Mouse (Mus musculus): ENCODE results near the gene Gm10309. TPM values are rescaled to one million over a fixed set of nuclear protein-coding genes. Genes with fewer than 3 reads are reported as not detected.
A peak's percentile ranks its signal among the peaks of the same experiment; 100 is the strongest.

Gm10309 gene
- total and polyA plus RNA-seq, 3 experiments, result 0.08 TPM; not detected in 2

- no peak overlapping the region for H3K9ac ChIP-seq (ENCODE audit: low read depth, low read length)
- H3K27ac ChIP-seq, result peak overlapping the region; percentile 14
- peaks cover 23% of the 10 kb centered on the region for H3K4me1 ChIP-seq (ENCODE audit: control insufficient read depth, insufficient read depth, low read length)
- no peaks in the 10 kb centered on the region; the same call in 1 of the 2 replicates for H3K36me3 ChIP-seq (ENCODE audit: control insufficient read depth, insufficient read depth, low read length)
- H3K79me2 ChIP-seq (replicated peaks; ENCODE audit: control insufficient read depth, insufficient read depth, low read length), result no peaks in the 10 kb centered on the region
- no peaks in the 10 kb centered on the region for H3K27me3 ChIP-seq (ENCODE audit: control insufficient read depth, insufficient read depth, low read length)
- no peak overlapping the region for H3K4me3 ChIP-seq
- WGBS, result 52% methylated on average over 5 of the region's 5 CpGs
- intact Hi-C loops (cut with DNase I), result no loop called here
- DNase-seq, result no peak
- TF ChIP-seq EP300 (IDR thresholded peaks at IDR 0.05; ENCODE audit: insufficient read depth, low read depth, low read length) (no peak), POLR2A (IDR thresholded peaks at IDR 0.05; ENCODE audit: insufficient read depth, low read depth, low read length) (no peak), CTCF (IDR thresholded peaks at IDR 0.05) (no peak)
Measured at GRCm38 (mm10) chr17:86509871-86510270, 4.8 kb upstream of the Gm10309 start.

- no peaks in the 10 kb centered on the region for H3K27me3 ChIP-seq (ENCODE audit: control insufficient read depth, insufficient read depth, low read length)
- 84% methylated on average over 3 of the region's 3 CpGs for WGBS
- peaks cover 2% of the 10 kb centered on the region; the same call in 1 of the 2 replicates for H3K36me3 ChIP-seq (ENCODE audit: control insufficient read depth, insufficient read depth, low read length)
- H3K27ac ChIP-seq, result no peak overlapping the region; the same call in 1 of the 2 replicates
- no peaks in the 10 kb centered on the region for H3K79me2 ChIP-seq (replicated peaks; ENCODE audit: control insufficient read depth, insufficient read depth, low read length)
- DNase-seq, result no peak
- H3K4me1 ChIP-seq (ENCODE audit: control insufficient read depth, insufficient read depth, low read length), result peaks cover 19% of the 10 kb centered on the region
- TF ChIP-seq EP300 (IDR thresholded peaks at IDR 0.05; ENCODE audit: insufficient read depth, low read depth, low read length) (no peak), CTCF (IDR thresholded peaks at IDR 0.05) (no peak), POLR2A (IDR thresholded peaks at IDR 0.05; ENCODE audit: insufficient read depth, low read depth, low read length) (no peak)
- intact Hi-C loops (cut with DNase I), result no loop called here
- H3K9ac ChIP-seq (ENCODE audit: low read depth, low read length), result no peak overlapping the region
- no peak overlapping the region for H3K4me3 ChIP-seq
Measured at GRCm38 (mm10) chr17:86508212-86508490, 3.1 kb upstream of the Gm10309 start.

GRCm38 (mm10) chr17:86507342-86508211 is 2.5 kb upstream of the Gm10309 start:
- no peak for TF ChIP-seq POLR2A (IDR thresholded peaks at IDR 0.05; ENCODE audit: insufficient read depth, low read depth, low read length)
- TF ChIP-seq EP300 (IDR thresholded peaks at IDR 0.05; ENCODE audit: insufficient read depth, low read depth, low read length), result peak; percentile 59; the same call in 1 of the 2 replicates
- H3K4me1 ChIP-seq (ENCODE audit: control insufficient read depth, insufficient read depth, low read length), result peaks cover 21% of the 10 kb centered on the region
- no peak overlapping the region for H3K9ac ChIP-seq (ENCODE audit: low read depth, low read length)
- H3K79me2 ChIP-seq (replicated peaks; ENCODE audit: control insufficient read depth, insufficient read depth, low read length), result no peaks in the 10 kb centered on the region
- no peak overlapping the region for H3K4me3 ChIP-seq
- H3K27ac ChIP-seq, result peak overlapping the region; percentile 83
- H3K36me3 ChIP-seq (ENCODE audit: control insufficient read depth, insufficient read depth, low read length), result peaks cover 2% of the 10 kb centered on the region; the same call in 1 of the 2 replicates
- DNase-seq, result peak; percentile 60 to 67
- H3K27me3 ChIP-seq (ENCODE audit: control insufficient read depth, insufficient read depth, low read length), result no peaks in the 10 kb centered on the region
- 43% methylated on average over 19 of the region's 19 CpGs for WGBS
- intact Hi-C loops (cut with DNase I), result no loop called here

DNA sequence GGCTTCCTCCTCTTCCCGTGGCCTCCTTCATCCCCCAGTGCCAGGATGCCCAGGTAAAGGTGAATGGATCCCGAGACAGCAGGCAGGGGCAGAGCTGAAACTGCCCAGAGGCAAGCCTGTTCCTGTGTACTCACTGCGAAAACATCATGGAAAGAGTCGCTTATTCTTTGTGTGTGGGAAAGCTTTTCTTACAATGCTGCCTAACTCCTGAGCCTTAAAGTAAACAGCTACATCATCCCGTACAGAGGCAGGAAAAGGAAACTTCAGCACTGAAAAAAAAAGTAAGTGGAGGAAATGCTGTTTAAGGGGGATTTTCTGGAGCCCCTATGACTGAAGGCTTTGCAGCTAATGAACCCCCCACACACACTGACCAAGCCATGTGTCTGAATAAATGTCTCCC is 1.8 kb upstream of the Gm10309 start:
- Histone ChIP-seq H3K79me2 (replicated peaks; ENCODE audit: control insufficient read depth, insufficient read depth, low read length) (no peaks in the 10 kb centered on the region), H3K36me3 (ENCODE audit: control insufficient read depth, insufficient read depth, low read length) (peaks cover 2% of the 10 kb centered on the region; the same call in 1 of the 2 replicates), H3K4me1 (ENCODE audit: control insufficient read depth, insufficient read depth, low read length) (peaks cover 21% of the 10 kb centered on the region), H3K27ac (peak overlapping the region; percentile 83), H3K27me3 (ENCODE audit: control insufficient read depth, insufficient read depth, low read length) (no peaks in the 10 kb centered on the region), H3K4me3 (no peak overlapping the region), H3K9ac (ENCODE audit: low read depth, low read length) (peak overlapping the region; percentile 45)
- no peak for DNase-seq
- intact Hi-C loops (cut with DNase I), result no loop called here
- 39% methylated on average over 5 of the region's 5 CpGs for WGBS
- TF ChIP-seq EP300 (IDR thresholded peaks at IDR 0.05; ENCODE audit: insufficient read depth, low read depth, low read length) (no peak), POLR2A (IDR thresholded peaks at IDR 0.05; ENCODE audit: insufficient read depth, low read depth, low read length) (peak; percentile 36; the same call in 1 of the 2 replicates)

DNA sequence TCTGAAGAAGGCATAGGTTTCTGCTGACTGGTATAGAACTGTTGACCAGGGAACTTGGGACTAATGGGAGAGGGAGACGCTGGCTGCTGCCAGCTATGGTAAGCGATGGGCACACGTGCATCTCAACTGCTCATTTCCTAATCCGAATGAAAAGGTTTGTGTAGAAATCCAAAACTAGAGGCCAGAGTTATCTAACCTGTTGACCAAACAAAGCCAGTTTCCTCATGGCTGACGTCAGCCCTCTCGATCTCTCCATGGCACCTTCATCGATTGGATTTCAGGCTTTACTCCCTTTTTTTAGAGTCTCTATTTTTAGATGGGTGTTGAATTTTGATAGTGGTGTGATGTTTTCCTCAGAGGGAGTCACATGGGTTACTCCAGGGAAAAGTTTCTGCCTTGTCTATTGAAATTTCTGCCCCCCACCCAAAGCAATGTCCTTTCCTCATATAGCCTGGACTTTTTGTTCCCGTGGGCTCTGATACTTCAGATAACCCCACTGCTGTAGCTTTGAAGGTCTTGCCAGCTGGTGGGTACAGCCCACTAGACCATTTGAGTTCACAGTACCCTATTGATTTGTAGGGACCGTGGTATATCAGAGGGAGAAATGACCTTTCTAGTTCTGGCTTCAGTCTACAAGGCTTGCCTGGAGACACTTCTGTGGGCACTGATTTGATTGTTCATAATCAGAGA is 1.7 kb downstream of the Gm10309 start:
- intact Hi-C loops (cut with DNase I), result no loop called here
- H3K4me3 ChIP-seq, result no peak overlapping the region
- H3K9ac ChIP-seq (ENCODE audit: low read depth, low read length), result no peak overlapping the region
- H3K4me1 ChIP-seq (ENCODE audit: control insufficient read depth, insufficient read depth, low read length), result peaks cover 33% of the 10 kb centered on the region
- peaks cover 13% of the 10 kb centered on the region for H3K36me3 ChIP-seq (ENCODE audit: control insufficient read depth, insufficient read depth, low read length)
- TF ChIP-seq POLR2A (IDR thresholded peaks at IDR 0.05; ENCODE audit: insufficient read depth, low read depth, low read length), result no peak
- TF ChIP-seq CTCF (IDR thresholded peaks at IDR 0.05), result no peak
- TF ChIP-seq EP300 (IDR thresholded peaks at IDR 0.05; ENCODE audit: insufficient read depth, low read depth, low read length), result no peak
- H3K79me2 ChIP-seq (replicated peaks; ENCODE audit: control insufficient read depth, insufficient read depth, low read length), result no peaks in the 10 kb centered on the region
- no peak overlapping the region for H3K27ac ChIP-seq
- DNase-seq, result no peak
- no peaks in the 10 kb centered on the region for H3K27me3 ChIP-seq (ENCODE audit: control insufficient read depth, insufficient read depth, low read length)
- 80% methylated on average over 9 of the region's 9 CpGs for WGBS

GRCm38 (mm10) chr17:86501393-86501792 is 3.6 kb downstream of the Gm10309 start:
- peaks cover 13% of the 10 kb centered on the region for H3K36me3 ChIP-seq (ENCODE audit: control insufficient read depth, insufficient read depth, low read length)
- H3K4me3 ChIP-seq, result no peak overlapping the region
- no peak overlapping the region for H3K9ac ChIP-seq (ENCODE audit: low read depth, low read length)
- WGBS, result 43% methylated on average over 4 of the region's 4 CpGs
- peaks cover 24% of the 10 kb centered on the region for H3K4me1 ChIP-seq (ENCODE audit: control insufficient read depth, insufficient read depth, low read length)
- no peaks in the 10 kb centered on the region for H3K27me3 ChIP-seq (ENCODE audit: control insufficient read depth, insufficient read depth, low read length)
- intact Hi-C loops (cut with DNase I), result no loop called here
- no peaks in the 10 kb centered on the region for H3K79me2 ChIP-seq (replicated peaks; ENCODE audit: control insufficient read depth, insufficient read depth, low read length)
- H3K27ac ChIP-seq, result peak overlapping the region; percentile 87
- 0 out of 2 replicates have a peak, but pooled peaks have one; percentile 26 for TF ChIP-seq EP300 (IDR thresholded peaks at IDR 0.05; ENCODE audit: insufficient read depth, low read depth, low read length)
- TF ChIP-seq POLR2A (IDR thresholded peaks at IDR 0.05; ENCODE audit: insufficient read depth, low read depth, low read length), result no peak
- TF ChIP-seq CTCF (IDR thresholded peaks at IDR 0.05), result no peak
- no peak for DNase-seq
